Mouse (Mus musculus) heart, adult 8-10 months (tissue): Measurements from ENCODE around the gene Trpc4. TPM values are rescaled to one million over a fixed set of nuclear protein-coding genes. Genes with fewer than 3 reads are reported as not detected.

Experiments
- DNase-seq: peaks from one replicate; pipeline ENCODE4 v3.0.0; 2022; ENCODE audit warnings: low spot score
- total RNA-seq, 4 experiments: library from RNA; stranded (reverse); gene quantifications; 2 replicates each; pipeline ENCODE4 v1.2.4; 2022

The Trpc4 gene
- under 1 TPM in 2 of 4 experiments, not detected in 2; 0.11 to 0.28 TPM for total RNA-seq

DNA sequence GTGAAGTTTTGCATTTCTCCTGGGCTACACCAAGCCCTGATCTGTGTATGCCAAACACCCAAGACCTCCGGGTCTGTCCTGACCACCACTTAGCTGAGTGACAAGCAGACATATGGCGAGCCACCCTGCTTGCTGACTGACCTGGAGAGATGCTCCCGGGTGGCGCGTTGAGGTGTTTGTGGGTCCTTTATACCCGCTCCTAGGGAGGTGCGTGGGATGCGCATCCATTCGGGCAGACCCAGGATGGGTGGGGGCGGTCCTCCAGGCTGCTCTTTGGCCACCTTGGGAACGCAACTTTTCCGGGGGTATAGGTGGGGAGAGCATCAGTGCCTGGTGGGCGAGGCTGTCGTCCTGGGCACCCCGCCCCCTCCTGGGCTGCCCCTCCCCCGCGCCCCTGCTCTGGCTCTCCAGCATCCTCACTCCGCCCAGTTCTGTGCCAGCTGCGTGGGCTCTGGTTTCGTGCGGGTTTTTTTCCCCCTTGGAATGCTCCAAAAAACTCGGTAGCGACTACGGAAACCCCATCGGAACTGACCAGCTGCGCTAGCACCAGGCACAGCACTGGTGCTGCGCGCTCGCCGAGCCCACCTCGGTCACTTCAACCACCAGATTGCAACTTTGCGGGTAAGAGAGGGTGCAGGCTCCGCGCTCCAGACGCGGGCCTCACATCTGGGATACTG lies at the start of gene Trpc4:
Gene Trpc4 (plus strand): TSS at position 397 of the 677 bp plus-strand sequence.
- no peak for DNase-seq

GRCm38 (mm10) chr3:54111489-54111888 lies 44.3 kb upstream of the Trpc4 start:
- DNase-seq: no peak

DNA sequence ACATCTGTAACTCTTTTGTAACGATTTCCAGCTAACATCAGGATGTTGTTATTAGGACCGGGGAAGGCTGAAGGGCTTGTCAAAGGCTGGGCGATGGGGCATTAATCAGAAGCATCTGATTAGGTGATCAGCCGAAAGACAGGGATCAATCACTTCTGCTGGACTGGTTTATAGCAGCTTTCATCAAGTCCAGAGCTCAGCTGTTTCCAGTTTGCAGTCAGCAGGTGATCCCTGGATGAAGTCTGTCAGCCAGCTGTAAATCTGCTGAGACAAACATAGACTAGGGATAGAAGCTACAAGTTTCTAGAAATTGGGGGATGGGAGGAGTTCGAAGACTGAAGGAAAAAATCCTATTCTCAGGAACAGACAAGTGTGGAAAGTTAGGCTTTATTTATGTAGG lies 20.5 kb upstream of the Trpc4 start:
- DNase-seq: no peak

DNA sequence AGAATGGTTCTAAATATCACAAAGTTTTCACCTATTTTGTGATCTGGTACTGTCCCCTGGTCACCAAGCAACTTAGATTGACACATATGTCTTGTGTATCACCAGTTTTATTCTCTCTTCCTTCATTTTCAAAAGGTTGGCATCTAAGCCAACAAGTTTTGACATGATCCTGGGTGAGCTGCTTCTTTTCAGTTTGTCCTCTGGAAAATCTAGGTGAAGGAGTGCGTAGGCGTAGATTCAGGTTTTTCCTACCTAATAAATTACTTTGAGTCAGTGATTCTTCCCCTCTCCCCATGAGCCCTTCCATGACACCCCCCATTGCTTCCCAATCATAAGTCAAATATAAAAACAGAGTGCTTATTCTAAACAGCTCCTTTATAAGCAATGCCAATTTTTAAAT lies 14.5 kb upstream of the Trpc4 start:
- no peak for DNase-seq

DNA sequence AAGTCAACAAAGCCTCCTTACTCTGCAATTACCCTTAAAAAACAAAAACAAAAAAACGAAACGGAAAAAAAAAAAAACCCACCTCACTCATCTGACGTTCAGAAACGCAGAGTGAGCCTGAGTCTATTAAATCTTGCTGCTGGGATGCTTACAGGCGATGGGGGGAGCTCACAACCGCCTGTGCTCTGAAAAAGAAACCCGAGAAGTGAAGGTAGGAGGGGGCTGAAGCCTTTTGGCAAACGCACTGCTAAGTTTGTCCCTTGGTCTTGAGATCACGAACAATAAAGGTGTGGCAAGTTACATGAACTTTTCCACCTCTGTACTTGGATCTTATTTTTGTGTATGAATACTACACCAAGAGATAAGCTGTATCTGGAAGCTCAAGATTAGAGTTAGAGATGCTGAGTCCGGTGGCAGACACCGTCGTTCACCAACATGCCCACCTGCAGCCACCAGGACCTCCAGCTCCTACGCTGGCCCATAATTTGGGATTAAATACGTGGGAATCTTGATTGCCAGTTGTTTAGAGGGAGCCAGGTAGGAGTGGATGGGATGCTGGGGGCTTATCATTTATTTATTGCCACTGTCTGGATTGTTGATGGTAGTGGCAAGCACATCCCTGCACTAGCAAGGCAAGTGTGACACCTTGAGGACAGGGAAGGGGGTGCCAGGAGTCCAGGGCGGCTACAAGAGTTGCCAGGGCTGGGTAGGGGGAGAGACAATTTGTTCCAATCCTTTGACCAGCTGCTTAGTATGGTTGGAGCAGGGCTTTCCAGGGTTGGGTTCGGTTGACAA lies 794 bp upstream of the Trpc4 start:
- no peak for DNase-seq

DNA sequence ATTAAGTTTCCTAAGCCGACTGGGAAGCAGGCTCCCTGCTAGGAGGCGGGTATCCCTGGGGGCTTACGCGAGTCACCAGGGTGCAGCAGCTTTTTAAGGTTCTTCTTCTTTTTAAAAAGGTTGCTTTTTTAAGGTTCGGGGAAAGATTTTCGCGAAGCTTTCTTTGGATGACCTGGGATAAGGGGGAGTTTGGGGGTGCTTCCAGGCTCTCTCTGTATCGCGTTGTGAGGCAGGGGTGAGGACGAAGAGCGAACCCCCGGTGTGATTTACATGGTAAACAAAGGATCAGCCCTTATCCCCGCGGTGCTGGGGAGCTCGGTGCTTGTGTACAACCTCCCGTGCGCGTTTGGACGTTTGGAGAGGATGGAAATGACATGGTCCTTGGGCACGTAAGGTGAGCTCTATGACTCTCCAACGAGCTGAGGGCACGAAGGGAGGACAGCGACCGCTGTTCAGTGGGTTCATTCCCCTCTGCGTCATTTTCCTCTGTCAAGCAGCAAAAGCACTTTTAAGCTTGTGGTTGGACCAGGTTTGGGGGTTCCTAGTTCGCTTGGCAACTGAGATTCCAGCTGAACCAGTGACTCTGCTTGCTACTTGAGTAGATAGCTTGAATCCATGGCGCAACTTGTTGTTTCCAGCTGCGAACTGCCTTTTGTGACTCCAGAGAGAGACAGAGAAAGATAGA lies 623 bp downstream of the Trpc4 start:
- DNase-seq: no peak

- DNase-seq: no peak
Measured at GRCm38 (mm10) chr3:54170701-54171100, 14.9 kb downstream of the Trpc4 start.

GRCm38 (mm10) chr3:54177296-54177695 lies 21.5 kb downstream of the Trpc4 start:
- DNase-seq: no peak

DNA sequence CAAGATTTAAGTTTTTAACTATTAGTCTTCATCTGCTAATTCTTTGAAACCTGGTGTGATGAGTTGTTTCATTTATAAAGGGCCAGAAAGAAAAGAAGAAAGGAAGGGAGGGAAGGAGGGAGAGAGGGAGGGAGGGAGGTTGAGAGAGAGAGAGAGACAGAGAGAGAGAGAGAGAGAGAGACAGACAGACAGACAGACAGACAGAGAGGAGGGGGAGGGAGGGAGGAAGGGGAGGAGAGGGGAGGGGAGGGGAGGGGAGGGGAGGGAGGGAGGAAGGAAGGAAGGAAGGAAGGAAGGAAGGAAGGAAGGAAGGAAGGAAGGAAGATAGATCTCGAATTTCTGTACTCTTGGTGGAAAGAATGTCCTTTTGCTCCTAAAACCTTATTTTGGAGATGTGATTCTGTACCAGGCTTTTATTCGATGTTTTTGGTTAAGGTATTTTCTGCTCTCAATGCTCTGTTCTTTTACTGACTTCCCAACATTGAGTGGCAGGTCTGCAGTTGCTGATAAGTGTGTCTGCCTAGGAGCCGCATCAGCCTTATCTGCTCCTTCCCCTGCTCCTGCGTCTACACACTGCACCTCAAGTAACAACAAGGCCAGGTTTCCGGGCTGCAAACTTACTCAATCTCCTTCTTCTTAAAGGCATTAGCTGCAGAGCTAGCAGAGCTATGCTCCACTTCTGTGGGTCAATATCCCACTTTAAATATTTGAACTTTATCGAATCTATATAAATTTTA lies 35.3 kb downstream of the Trpc4 start:
- no peak for DNase-seq

DNA sequence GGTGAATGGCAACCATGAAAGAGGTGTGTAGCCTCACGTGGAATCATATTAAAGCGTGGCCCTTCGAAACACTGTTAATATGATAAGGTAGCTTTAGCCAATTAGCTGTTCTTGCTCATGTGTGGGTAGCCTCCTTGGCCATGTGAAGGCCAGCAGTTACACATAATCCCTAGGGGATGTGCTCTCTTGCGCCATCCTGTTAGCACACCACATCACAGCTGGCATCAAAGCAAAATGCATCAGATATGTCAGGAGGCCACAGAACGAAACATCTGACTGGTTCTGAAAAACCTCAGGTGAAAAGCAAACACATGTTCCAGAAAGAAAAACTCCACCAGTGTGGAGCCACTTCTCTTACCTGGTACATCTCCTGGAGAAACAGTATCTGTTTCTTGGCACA lies 45.4 kb downstream of the Trpc4 start:
- no peak for DNase-seq

DNA sequence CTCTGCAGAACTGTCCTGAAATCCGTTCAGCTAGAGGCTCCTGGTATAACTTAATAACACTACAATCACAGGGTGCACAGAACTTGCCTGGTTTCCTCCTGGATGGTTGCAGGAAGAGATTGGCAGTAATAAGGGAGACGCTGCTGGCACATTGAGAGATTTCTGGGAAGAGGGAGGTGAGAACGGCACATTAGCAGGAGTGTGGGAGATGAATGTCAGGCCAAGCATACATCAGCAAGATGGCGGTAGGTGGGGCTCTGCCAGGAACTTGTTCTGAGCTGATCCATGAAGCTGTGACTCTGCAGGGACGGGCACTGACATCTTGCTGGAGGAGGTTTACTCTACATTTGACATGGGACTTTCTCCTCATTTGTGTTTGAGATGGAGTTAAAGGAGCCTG lies 48.6 kb downstream of the Trpc4 start:
- no peak for DNase-seq

DNA sequence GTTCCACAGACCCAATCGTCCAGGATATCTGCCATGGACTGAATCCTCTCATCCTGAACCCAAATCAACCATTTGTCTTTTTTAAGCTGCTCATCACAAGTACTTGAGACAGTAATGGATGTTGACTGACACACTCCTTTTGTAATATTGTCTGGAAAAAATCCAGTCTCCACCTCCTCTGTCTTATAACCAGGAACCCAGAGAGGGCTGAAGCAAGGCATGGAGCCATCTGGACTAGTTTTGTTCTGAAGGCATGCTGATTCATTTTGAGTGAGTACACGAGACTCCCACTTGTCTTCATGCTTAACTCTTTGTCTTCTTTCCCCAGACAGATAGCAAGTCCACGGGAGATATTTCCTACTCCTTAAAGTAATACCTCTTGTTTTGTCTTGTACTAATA lies 54.3 kb downstream of the Trpc4 start:
- no peak for DNase-seq

GRCm38 (mm10) chr3:54211441-54211840 lies 55.6 kb downstream of the Trpc4 start:
- DNase-seq: no peak

DNA sequence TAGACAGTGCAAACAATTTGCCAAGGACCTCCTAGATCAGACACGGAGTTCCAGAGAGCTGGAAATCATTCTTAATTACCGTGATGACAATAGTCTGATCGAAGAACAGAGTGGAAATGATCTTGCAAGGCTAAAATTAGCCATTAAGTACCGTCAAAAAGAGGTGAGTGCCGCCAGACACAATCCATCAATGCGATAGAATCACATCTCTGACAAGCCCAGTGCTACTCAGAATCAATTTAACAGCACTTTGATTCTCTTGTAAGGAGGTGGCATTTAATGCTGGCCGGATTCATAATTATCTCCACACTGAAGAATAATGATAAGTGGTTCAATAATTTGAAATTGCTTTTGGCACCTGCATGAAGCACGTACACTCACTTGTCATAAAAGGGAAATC lies 66.7 kb downstream of the Trpc4 start:
- no peak for DNase-seq

- no peak for DNase-seq
Measured at GRCm38 (mm10) chr3:54228463-54228862, 72.6 kb downstream of the Trpc4 start.

DNA sequence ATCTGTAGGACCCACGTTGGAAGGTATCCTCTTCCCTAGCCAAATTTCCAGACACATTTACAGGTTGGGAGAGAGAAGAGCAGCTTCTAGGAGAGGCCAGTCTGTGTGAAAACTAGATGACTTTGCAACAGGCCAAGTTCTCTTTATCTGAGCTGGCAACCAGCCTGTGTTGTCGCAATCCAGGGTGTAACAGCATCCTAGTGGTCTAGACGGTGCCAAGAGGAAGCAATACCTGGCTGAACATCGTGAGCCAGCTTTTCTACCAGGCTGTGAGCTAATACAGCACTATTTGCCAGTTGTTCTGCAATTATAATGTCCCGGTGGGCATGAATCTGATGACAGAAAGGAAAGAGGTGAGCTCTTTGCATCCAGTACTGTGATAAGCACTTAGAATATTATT lies 83.1 kb downstream of the Trpc4 start:
- DNase-seq: peak; percentile 12

DNA sequence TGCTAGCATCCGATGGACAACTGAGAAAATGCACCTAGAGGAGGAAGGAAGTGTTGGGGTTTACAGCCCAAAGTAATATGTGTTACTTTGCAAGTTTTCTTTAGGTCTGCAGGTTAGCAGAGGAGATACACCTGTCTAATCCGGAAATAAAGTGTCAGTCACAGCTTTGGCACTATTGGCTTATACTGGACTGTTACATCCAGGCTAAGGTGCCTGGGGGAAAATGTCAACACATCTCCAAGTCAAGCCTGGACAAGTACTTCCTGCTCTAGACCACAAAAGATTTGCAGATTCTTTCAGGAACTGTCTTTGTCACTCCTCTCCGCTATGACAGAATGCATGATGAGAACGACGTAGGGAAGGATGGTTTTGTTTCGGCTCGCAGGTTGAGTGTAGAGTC lies 83.6 kb downstream of the Trpc4 start:
- DNase-seq: no peak

GRCm38 (mm10) chr3:54243136-54243535 lies 87.3 kb downstream of the Trpc4 start:
- no peak for DNase-seq

- DNase-seq: no peak
Measured at GRCm38 (mm10) chr3:54244729-54245465, 89.1 kb downstream of the Trpc4 start.

GRCm38 (mm10) chr3:54246416-54246815 lies 90.6 kb downstream of the Trpc4 start:
- DNase-seq: peak; percentile 2

DNA sequence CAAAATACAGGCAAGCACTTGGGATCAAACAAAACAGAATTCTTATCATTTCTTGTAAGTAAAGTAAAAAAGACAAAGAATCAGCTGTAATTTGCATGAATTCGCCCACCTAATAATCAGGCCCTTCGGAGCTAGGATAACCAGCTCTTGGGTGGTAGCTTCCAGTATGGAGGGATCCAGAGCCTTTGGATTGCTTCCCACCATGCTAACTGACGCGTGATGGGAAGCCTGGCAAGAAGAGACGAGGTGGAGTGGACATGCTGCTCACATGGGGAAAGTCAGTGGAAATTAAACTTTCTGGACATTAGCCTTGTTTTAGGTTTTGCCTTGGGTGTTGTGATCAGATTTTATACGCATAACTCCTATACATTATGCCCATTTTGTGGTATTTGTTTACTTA lies 93.5 kb downstream of the Trpc4 start:
- DNase-seq: no peak
